Mouse (Mus musculus) kidney, adult 2 months (tissue): Measurements from ENCODE around the gene Olfr332. TPM values are rescaled to one million over a fixed set of nuclear protein-coding genes. Genes with fewer than 3 reads are reported as not detected.

ENCODE experiments used
- DNase-seq: peaks from one replicate; pipeline ENCODE4 v3.0.0; 2021
- H3K27ac ChIP-seq: fragments of 200-500 bp; 2 replicates; pipeline ENCODE4 v1.5.1; 2012; ENCODE audit warnings: low read depth, low read length, control low read depth, inconsistent platforms; ENCODE audit not compliant: insufficient read depth
- H3K27me3 ChIP-seq: fragments of 200-500 bp; replicated peaks from 2 replicates; pipeline ENCODE4 v1.6.1; 2012; ENCODE audit warnings: mild to moderate bottlenecking, moderate library complexity, low read length, inconsistent platforms; ENCODE audit not compliant: control insufficient read depth, insufficient read depth
- H3K36me3 ChIP-seq: fragments of 200-500 bp; 2 replicates; pipeline ENCODE4 v1.6.1; 2012; ENCODE audit warnings: mild to moderate bottlenecking, moderate library complexity, low read length, inconsistent platforms; ENCODE audit not compliant: control insufficient read depth, insufficient read depth
- H3K4me1 ChIP-seq: fragments of 200-500 bp; 2 replicates; pipeline ENCODE4 v1.6.1; 2011; ENCODE audit warnings: low read length; ENCODE audit not compliant: control insufficient read depth, insufficient read depth
- H3K4me3 ChIP-seq: fragments of 200-500 bp; 2 replicates; pipeline ENCODE4 v1.5.1; 2011; ENCODE audit warnings: mild to moderate bottlenecking, low read depth, low read length, control low read depth; ENCODE audit not compliant: insufficient read depth
- CTCF ChIP-seq: fragments of 200-500 bp; conservative IDR thresholded peaks from 2 replicates; pipeline ENCODE4 v1.5.1; 2011; ENCODE audit warnings: low read depth, mild to moderate bottlenecking, control low read depth, low read length, moderate library complexity, mixed read lengths; ENCODE audit not compliant: insufficient read depth, insufficient read length
- POLR2A ChIP-seq: fragments of 200-500 bp; IDR thresholded peaks from one replicate; pipeline ENCODE4 v1.6.1; 2011; ENCODE audit warnings: low read depth, low read length, control low read depth
- WGBS: fragments of 180-500 bp; shearing (Covaris S2); methylation state at CpG from one replicate; pipeline ENCODE4 v1.1.7; 2018; 5-methylcytosine and 5-hydroxymethylcytosine counted together
- polyA plus RNA-seq: library from polyadenylated mRNA; depleted of rRNA; stranded (reverse); fragments of >200 nt; gene quantifications from 2 replicates; pipeline ENCODE4 v1.2.3, GENCODE M21; 2012; rRNA removed

The Olfr332 gene
- polyA plus RNA-seq, 1 experiment: not detected

DNA sequence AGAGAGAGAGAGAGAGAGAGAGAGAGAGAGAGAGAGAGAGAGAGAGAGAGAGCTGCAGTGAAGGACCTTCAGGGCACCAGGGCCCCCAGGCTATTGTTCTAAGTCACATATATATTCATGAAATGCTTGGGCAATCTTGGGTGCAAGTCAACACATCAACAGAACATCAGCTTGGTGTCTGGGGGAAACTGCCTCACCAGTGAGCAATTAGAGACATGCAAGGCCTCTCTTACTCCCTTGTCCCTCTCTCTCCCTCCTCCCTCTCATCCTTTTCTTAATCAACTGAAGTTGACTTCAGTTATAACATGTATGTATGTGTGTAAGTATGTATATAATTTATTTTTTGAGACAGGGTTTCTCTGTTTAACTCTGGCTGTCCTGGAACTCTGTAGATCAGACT is 30.2 kb downstream of the Olfr332 start, which contains the start of gene Olfr30:
Gene Olfr30 (minus strand): TSS at position 101 of the 400 bp plus-strand sequence.
- Histone ChIP-seq H3K27me3 (no peaks in the 10 kb centered on the region), H3K4me1 (no peaks in the 10 kb centered on the region), H3K27ac (no peak within 1 kb of the TSS), H3K4me3 (no peak within 1 kb of the TSS), H3K36me3 (no peaks in the 10 kb centered on the region)
- DNase-seq: no peak
- TF ChIP-seq CTCF (no peak), POLR2A (no peak)

- TF ChIP-seq CTCF (no peak), POLR2A (no peak)
- no peaks in the 10 kb centered on the region for H3K4me1 ChIP-seq
- WGBS: 38% methylated on average over 4 of the region's 4 CpGs
Measured at GRCm38 (mm10) chr11:58453592-58453991, 38.8 kb downstream of the Olfr332 start.

DNA sequence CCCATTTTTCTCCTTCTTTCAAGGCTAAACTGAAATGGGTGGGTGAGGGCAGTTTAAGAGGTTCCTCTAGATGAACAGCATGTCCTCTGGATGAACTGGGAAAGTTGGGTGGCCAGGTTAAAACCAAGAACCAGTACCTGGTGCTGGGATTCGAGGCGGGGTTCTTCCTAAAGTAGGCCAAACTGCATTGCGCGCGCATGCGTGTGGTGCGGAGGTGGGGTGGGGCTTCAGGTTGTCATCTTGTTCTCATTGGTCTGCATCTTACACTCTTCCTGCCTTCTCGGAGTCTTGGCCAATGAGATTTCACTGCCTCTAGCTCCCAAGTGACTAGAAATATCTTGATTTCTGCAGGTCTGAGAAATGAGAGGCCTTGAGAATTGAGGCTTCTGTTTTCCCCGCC is 39.6 kb downstream of the Olfr332 start, which contains the start of gene Lypd9:
Gene Lypd9 (minus strand): TSS at position 165 of the 400 bp plus-strand sequence.
- TF ChIP-seq POLR2A (no peak), CTCF (no peak)

More at GRCm38 (mm10) chr11:58453592-58453991, 38.8 kb downstream of the Olfr332 start:
- no peak overlapping the region for H3K27ac ChIP-seq
- no peak for DNase-seq
- H3K36me3 ChIP-seq: no peaks in the 10 kb centered on the region
- no peak overlapping the region for H3K4me3 ChIP-seq
- H3K27me3 ChIP-seq: no peaks in the 10 kb centered on the region

More for the DNA sequence above, 39.6 kb downstream of the Olfr332 start, which contains the start of gene Lypd9:
- DNase-seq: no peak
- no peaks in the 10 kb centered on the region for H3K4me1 ChIP-seq
- 96% methylated on average over 9 of the region's 9 CpGs for WGBS
- H3K4me3 ChIP-seq: no peak within 1 kb of the TSS
- H3K27ac ChIP-seq: no peak within 1 kb of the TSS
- no peaks in the 10 kb centered on the region for H3K27me3 ChIP-seq
- H3K36me3 ChIP-seq: no peaks in the 10 kb centered on the region

Other genes starting within 250 kb of the Olfr332 start
- not detected in 2 replicates for gene 4930438A08Rik, start 217.8 kb downstream of the Olfr332 start, polyA plus RNA-seq
- gene Zfp692, start 185.5 kb downstream of the Olfr332 start, polyA plus RNA-seq: 14.8 and 20.8 TPM in 2 replicates
- 30.8 and 38.3 TPM in 2 replicates for gene Zfp672, start 162.2 kb downstream of the Olfr332 start, polyA plus RNA-seq
- gene Sh3bp5l, start 161.8 kb downstream of the Olfr332 start, polyA plus RNA-seq: 29.7 and 32.8 TPM in 2 replicates
- 0.22 and 0.31 TPM in 2 replicates for gene Lypd8, start 113.5 kb downstream of the Olfr332 start, polyA plus RNA-seq
- not detected in 2 replicates for gene 1810065E05Rik, start 71.4 kb downstream of the Olfr332 start, polyA plus RNA-seq
- gene Gm12253, start 60.0 kb downstream of the Olfr332 start, polyA plus RNA-seq: not detected in 2 replicates
- not detected in 2 replicates for gene Lypd9, start 39.6 kb downstream of the Olfr332 start, polyA plus RNA-seq
- gene Olfr30, start 30.3 kb downstream of the Olfr332 start, polyA plus RNA-seq: not detected in 2 replicates
- not detected in 2 replicates for gene Olfr331, start 10.0 kb upstream of the Olfr332 start, polyA plus RNA-seq
- not detected in 2 replicates for gene Olfr330, start 42.3 kb upstream of the Olfr332 start, polyA plus RNA-seq
- gene Olfr329-ps, start 53.9 kb upstream of the Olfr332 start, polyA plus RNA-seq: not detected in 2 replicates
- not detected in 2 replicates for gene Olfr328, start 63.1 kb upstream of the Olfr332 start, polyA plus RNA-seq
- not detected in 2 replicates for gene Olfr224, start 78.0 kb upstream of the Olfr332 start, polyA plus RNA-seq
- not detected in 2 replicates for gene Olfr325, start 85.2 kb upstream of the Olfr332 start, polyA plus RNA-seq
- gene Olfr324, start 102.6 kb upstream of the Olfr332 start, polyA plus RNA-seq: not detected in 2 replicates
- gene 2210407C18Rik, start 123.5 kb upstream of the Olfr332 start, polyA plus RNA-seq: not detected in 2 replicates
- gene Olfr323, start 137.9 kb upstream of the Olfr332 start, polyA plus RNA-seq: not detected in 2 replicates
- not detected in 2 replicates for gene Trim58, start 147.9 kb upstream of the Olfr332 start, polyA plus RNA-seq
- gene Olfr322, start 166.2 kb upstream of the Olfr332 start, polyA plus RNA-seq: not detected in 2 replicates
- gene Olfr320, start 188.5 kb upstream of the Olfr332 start, polyA plus RNA-seq: not detected in 2 replicates
- gene Olfr319, start 206.6 kb upstream of the Olfr332 start, polyA plus RNA-seq: not detected in 2 replicates
- not detected in 2 replicates for gene Olfr318, start 231.5 kb upstream of the Olfr332 start, polyA plus RNA-seq
- gene Olfr317, start 246.7 kb upstream of the Olfr332 start, polyA plus RNA-seq: not detected in 2 replicates